Comparison of ENCODE assay signal across 9 mouse cellular contexts in genomic region chr2:39224621-39225020, GRCm38 (mm10). TPM values are rescaled to one million over a fixed set of nuclear protein-coding genes. Genes with fewer than 3 reads are reported as not detected.
DNase-seq lines count a peak whose midpoint lies in the region; ATAC-seq and TF ChIP-seq lines count a peak whose summit lies in the region.
"Had no signal": no experiment of that assay in that cellular context is flagged by ENCODE, and none has a peak within 500 bp of the region (broad histone marks: within the 10 kb centered on the region; RNA-seq: fewer than 3 reads in every experiment).

No protein-coding gene starts in this region.

- H3K4me2 ChIP-seq in kidney, embryonic 16.5 days (replicated peaks; ENCODE audit: low read depth, low read length), result peak overlapping the region; percentile 69
- H3K4me2 ChIP-seq in intestine, embryonic 14.5 days (ENCODE audit: low read length), result peak overlapping the region; percentile 59
- peak overlapping the region; percentile 98 for H3K4me2 ChIP-seq in myocyte (ENCODE audit: low read depth)

- no peak overlapping the region for H3K9ac ChIP-seq in kidney, embryonic 16.5 days (replicated peaks; ENCODE audit: low read length)
- no peak overlapping the region for H3K9ac ChIP-seq in intestine, embryonic 14.5 days (ENCODE audit: low read length)

- H3K4me3 ChIP-seq in kidney, embryonic 16.5 days (ENCODE audit: low read length), result peak overlapping the region; percentile 65
- peak overlapping the region; percentile 26; the same call in 1 of the 2 replicates for H3K4me3 ChIP-seq in brown adipose tissue, adult 24 weeks (ENCODE audit: insufficient read depth, low read depth, low read length)
- peak overlapping the region; percentile 69; the same call in 1 of the 2 replicates for H3K4me3 ChIP-seq in intestine, embryonic 14.5 days (ENCODE audit: low read depth, low read length)
- peak overlapping the region; percentile 61 for H3K4me3 ChIP-seq in myocyte

- H3K79me2 ChIP-seq in myocyte (ENCODE audit: control insufficient read depth, insufficient read depth), result peaks cover 60% of the 10 kb centered on the region

- H3K9me3 ChIP-seq in kidney, embryonic 16.5 days (ENCODE audit: low read length), result no peaks in the 10 kb centered on the region
- no peaks in the 10 kb centered on the region for H3K9me3 ChIP-seq in intestine, embryonic 14.5 days (ENCODE audit: control insufficient read depth, low read length)

- no peak for ATAC-seq in kidney, embryonic 16.5 days (ENCODE audit: low FRiP score, low TSS enrichment)
- no peak for ATAC-seq in intestine, embryonic 14.5 days (replicated peaks; ENCODE audit: low FRiP score, low TSS enrichment, low read depth)

- TF ChIP-seq POLR2A in myocyte (IDR thresholded peaks at IDR 0.05; ENCODE audit: insufficient read length, low read depth), result no peak

- no peak overlapping the region for H3K27ac ChIP-seq in kidney, embryonic 16.5 days (ENCODE audit: low read length)
- H3K27ac ChIP-seq in brown adipose tissue, adult 24 weeks (replicated peaks; ENCODE audit: low read depth, low read length), result no peak overlapping the region
- no peak overlapping the region for H3K27ac ChIP-seq in intestine, embryonic 14.5 days (ENCODE audit: low read depth)

- no peak for DNase-seq in kidney, postnatal 4 days
- no peak for DNase-seq in intestine, embryonic 14.5 days (ENCODE audit: low spot score)
- no peak for DNase-seq in ovary, postnatal 10 days (ENCODE audit: low spot score)
- no peak for DNase-seq in layer of hippocampus, postnatal 10 days (ENCODE audit: low spot score in 2 of 2)
- no peak for DNase-seq in urinary bladder, postnatal 4 days (ENCODE audit: low spot score in 2 of 2)
- DNase-seq: gastrocnemius, postnatal 25 days had no signal

- no peak overlapping the region for H3ac ChIP-seq in myocyte (ENCODE audit: control insufficient read depth, insufficient read length)

- H3K27me3 ChIP-seq in kidney, embryonic 16.5 days (ENCODE audit: insufficient read depth, low read length), result no peaks in the 10 kb centered on the region
- no peaks in the 10 kb centered on the region for H3K27me3 ChIP-seq in intestine, embryonic 14.5 days (replicated peaks; ENCODE audit: control insufficient read depth, insufficient read depth, low read length)
- H3K27me3 ChIP-seq in myocyte (ENCODE audit: control insufficient read depth, insufficient read depth, insufficient read length), result peaks cover 8% of the 10 kb centered on the region

- no peaks in the 10 kb centered on the region for H3K36me3 ChIP-seq in kidney, embryonic 16.5 days (ENCODE audit: insufficient read depth, low read length)
- no peaks in the 10 kb centered on the region for H3K36me3 ChIP-seq in intestine, embryonic 14.5 days (ENCODE audit: control insufficient read depth, insufficient read depth, low read length)
- no peaks in the 10 kb centered on the region for H3K36me3 ChIP-seq in myocyte (ENCODE audit: control insufficient read depth, insufficient read depth)

- peaks cover 16% of the 10 kb centered on the region for H3K4me1 ChIP-seq in kidney, embryonic 16.5 days (ENCODE audit: insufficient read depth, low read length)
- peaks cover 4% of the 10 kb centered on the region for H3K4me1 ChIP-seq in brown adipose tissue, adult 24 weeks (ENCODE audit: control insufficient read depth, insufficient read depth, insufficient read length, low read length)
- H3K4me1 ChIP-seq in intestine, embryonic 14.5 days (replicated peaks; ENCODE audit: control insufficient read depth, insufficient read depth, low read length), result peaks cover 11% of the 10 kb centered on the region

TF ChIP-seq in myocyte, 11 proteins besides CTCF, POLR2A, EP300 and RAD21:
- TF ChIP-seq TCF12 (IDR thresholded peaks at IDR 0.05; ENCODE audit: insufficient read depth, poor library complexity, severe bottlenecking), result no peak
- TF ChIP-seq REST (IDR thresholded peaks at IDR 0.05; ENCODE audit: insufficient read depth, insufficient read length), result no peak
- no peak for TF ChIP-seq MYOD1 (IDR thresholded peaks at IDR 0.05; ENCODE audit: control insufficient read depth in 1 of 3, insufficient read length in 2 of 3, low read depth in 2 of 3)
- no peak for TF ChIP-seq CEBPB (IDR thresholded peaks at IDR 0.05; ENCODE audit: insufficient read depth, poor library complexity, severe bottlenecking)
- no peak for TF ChIP-seq MYOG (IDR thresholded peaks at IDR 0.05; ENCODE audit: control insufficient read depth in 1 of 3, insufficient read depth in 1 of 3, insufficient read length in 2 of 3, low read depth in 2 of 3)
- no peak for TF ChIP-seq POLR2AphosphoS2 (IDR thresholded peaks at IDR 0.05; ENCODE audit: insufficient read length, low read depth)
- TF ChIP-seq SRF (IDR thresholded peaks at IDR 0.05; ENCODE audit: control insufficient read depth, insufficient read length, low read depth), result no peak
- no peak for TF ChIP-seq TCF3 (IDR thresholded peaks at IDR 0.05; ENCODE audit: insufficient read length, low read depth)
- TF ChIP-seq MAX (IDR thresholded peaks at IDR 0.05; ENCODE audit: low read depth), result no peak
- TF ChIP-seq USF1 (IDR thresholded peaks at IDR 0.05; ENCODE audit: low read depth), result no peak
- no peak for TF ChIP-seq E2F4 (IDR thresholded peaks at IDR 0.05; ENCODE audit: insufficient read depth)

RNA-seq across cellular contexts. Expression of gene Ppp6c, which starts 1.6 kb away (rescaled TPM):
- polyA plus RNA-seq in kidney, embryonic 16.5 days (2015; fragmentation: Nextera tagmentation; extraction: Ambion mirVana), result 78.6 and 84.3 TPM in 2 replicates
- polyA plus RNA-seq in brown adipose tissue, adult 24 weeks (2012; ENCODE audit: insufficient read depth, insufficient read length, missing spikeins), result 82.1 and 108 TPM in 2 replicates
- polyA plus RNA-seq in intestine, embryonic 14.5 days (2014; fragmentation: Nextera tagmentation; extraction: Ambion mirVana), result 72.7 and 76.0 TPM in 2 replicates
- 30.6 TPM for polyA plus RNA-seq in myocyte (2012; fragmentation: generic; extraction: Trizol)
- 10 to 100 TPM; 68.3 to 74.9 TPM for total RNA-seq in layer of hippocampus, postnatal 10 days (2021)

RNA-seq across cellular contexts. Expression of gene Scai, which starts 34.1 kb away (rescaled TPM):
- polyA plus RNA-seq in kidney, embryonic 16.5 days (2015; fragmentation: Nextera tagmentation; extraction: Ambion mirVana), result 7.7 and 10.1 TPM in 2 replicates
- 3.6 and 5.3 TPM in 2 replicates for polyA plus RNA-seq in brown adipose tissue, adult 24 weeks (2012; ENCODE audit: insufficient read depth, insufficient read length, missing spikeins)
- polyA plus RNA-seq in intestine, embryonic 14.5 days (2014; fragmentation: Nextera tagmentation; extraction: Ambion mirVana), result 6.6 and 8.5 TPM in 2 replicates
- polyA plus RNA-seq in myocyte (2012; fragmentation: generic; extraction: Trizol), result 0.78 TPM
- 10 to 100 TPM; 84.7 to 94.4 TPM for total RNA-seq in layer of hippocampus, postnatal 10 days (2021)
